Mouse (Mus musculus) embryonic fibroblast, embryonic 13.5 days (primary cell): ENCODE results near the gene Col4a4.

Source experiments
- CTCF ChIP-seq: IDR thresholded peaks from 2 replicates; pipeline ENCODE4 v1.5.1; 2011; ENCODE audit warnings: mild to moderate bottlenecking, control low read depth, low read length, moderate library complexity, borderline replicate concordance; ENCODE audit not compliant: insufficient read depth
- POLR2A ChIP-seq: IDR thresholded peaks from 2 replicates; pipeline ENCODE4 v1.6.1; 2011; ENCODE audit warnings: low read depth, mild to moderate bottlenecking, control low read depth, low read length, moderate library complexity

DNA sequence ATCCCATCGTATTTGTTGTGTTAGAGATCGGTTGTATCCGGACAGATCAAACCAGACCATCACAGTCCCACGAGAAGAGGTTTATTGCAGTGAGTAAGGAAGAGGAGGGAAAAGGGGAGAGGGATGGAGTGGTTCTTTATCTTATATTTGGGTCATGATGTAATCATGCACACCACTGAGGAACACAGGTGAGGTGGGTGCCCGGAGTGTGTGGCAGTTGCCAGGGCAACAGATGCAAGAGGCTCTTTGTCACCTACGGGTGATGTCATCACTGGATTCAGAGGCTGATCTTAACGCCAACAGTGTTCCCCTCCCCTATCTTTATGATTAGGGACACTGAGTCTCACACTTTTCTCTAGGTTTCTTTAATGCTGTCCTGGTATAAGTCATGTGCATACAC, 18.7 kb upstream of the Col4a4 start:
- TF ChIP-seq POLR2A (no peak), CTCF (no peak)
